Mouse (Mus musculus): ENCODE measurements around the gene Parm1.

The Parm1 gene

DNA sequence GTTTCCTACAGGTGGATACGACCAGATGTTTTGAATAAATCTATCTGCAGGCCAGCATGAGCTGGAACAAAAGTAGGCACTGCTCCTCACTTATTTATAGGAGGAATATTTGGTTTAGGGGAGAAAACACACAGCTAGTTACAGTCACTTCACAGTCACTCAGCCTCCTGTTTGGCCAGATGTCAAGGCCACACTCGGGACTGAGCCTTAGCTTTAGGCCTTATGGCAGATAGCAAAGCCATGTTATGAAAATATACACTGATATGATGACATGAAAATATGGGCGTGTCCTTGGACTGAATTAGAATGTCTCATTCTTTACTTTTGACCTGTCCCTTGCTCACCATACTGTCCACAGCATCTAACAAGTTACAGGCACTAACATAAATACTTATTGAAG, 137.8 kb downstream of the Parm1 start:
- no peak for DNase-seq

DNA sequence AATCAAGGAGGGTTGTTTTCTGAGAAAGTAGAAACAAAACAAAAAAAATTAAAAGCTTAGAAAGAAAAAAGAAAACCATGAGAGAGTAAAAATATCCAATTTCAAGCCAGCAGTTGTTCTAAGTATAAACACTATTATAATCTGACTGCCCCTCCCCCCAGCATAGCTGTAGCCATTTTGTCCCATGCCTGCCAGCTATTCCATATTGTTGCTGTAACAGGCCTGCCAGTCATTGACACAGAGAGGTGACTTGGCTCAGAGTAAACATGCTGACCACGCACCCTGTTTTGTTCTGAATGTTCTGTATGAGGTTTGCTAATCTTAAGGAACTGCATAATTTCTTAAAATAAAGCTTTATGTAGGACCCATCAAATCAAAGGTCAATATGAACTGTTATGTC, 145.3 kb downstream of the Parm1 start:
- DNase-seq = no peak

- no peak for DNase-seq
Observed at GRCm38 (mm10) chr5:91667127-91667526, 149.7 kb downstream of the Parm1 start.

DNA sequence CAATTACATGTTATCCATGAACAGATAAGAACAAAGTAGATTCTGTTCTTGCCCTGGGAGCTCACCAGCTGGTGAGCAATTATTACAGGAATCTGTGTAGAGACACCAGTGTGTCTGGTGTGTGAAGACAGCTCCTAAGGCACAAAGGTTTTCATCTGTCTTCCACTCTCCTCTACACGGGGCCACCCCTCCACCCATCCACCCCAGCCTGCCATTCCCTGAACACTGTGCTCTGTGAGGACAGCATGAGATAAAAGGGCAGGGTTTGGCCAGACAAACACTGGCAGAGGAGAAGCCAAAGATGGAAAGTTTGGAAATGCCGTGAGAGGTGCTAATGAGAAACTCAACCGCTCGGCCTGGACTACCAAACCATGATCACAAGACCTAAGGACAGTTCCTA, 151.8 kb downstream of the Parm1 start:
- DNase-seq = no peak
